Mouse (Mus musculus): ENCODE measurements around the gene Fam222b. TPM values are rescaled to one million over a fixed set of nuclear protein-coding genes. Genes with fewer than 3 reads are reported as not detected.

Fam222b gene
- polyA plus RNA-seq, 1 experiment: 12.5 TPM

- Histone ChIP-seq H3K27me3 (ENCODE audit: control insufficient read depth, insufficient read depth, low read length) (no peaks in the 10 kb centered on the region), H3K4me1 (ENCODE audit: control insufficient read depth, insufficient read depth, insufficient read length) (no peaks in the 10 kb centered on the region), H3K4me3 (ENCODE audit: extremely low read depth, insufficient read depth, insufficient read length) (peak overlapping the region; percentile 35), H3K36me3 (ENCODE audit: control insufficient read depth, insufficient read depth, low read length) (peaks cover 21% of the 10 kb centered on the region), H3K27ac (ENCODE audit: insufficient read depth, low read length) (peak overlapping the region; percentile 63)
- DNase-seq (ENCODE audit: low read depth in 1 of 2, low spot score in 2 of 2): no peak
- no peak for TF ChIP-seq CTCF (IDR thresholded peaks at IDR 0.05; ENCODE audit: extremely low read depth, insufficient read depth, insufficient read length, insufficient replicate concordance)
- TF ChIP-seq POLR2A (IDR thresholded peaks at IDR 0.05; ENCODE audit: low read depth, low read length): no peak
- 54% methylated on average over 6 of the region's 6 CpGs for WGBS
Measured at GRCm38 (mm10) chr11:78072425-78073130, 21.9 kb upstream of the Fam222b start.

DNA sequence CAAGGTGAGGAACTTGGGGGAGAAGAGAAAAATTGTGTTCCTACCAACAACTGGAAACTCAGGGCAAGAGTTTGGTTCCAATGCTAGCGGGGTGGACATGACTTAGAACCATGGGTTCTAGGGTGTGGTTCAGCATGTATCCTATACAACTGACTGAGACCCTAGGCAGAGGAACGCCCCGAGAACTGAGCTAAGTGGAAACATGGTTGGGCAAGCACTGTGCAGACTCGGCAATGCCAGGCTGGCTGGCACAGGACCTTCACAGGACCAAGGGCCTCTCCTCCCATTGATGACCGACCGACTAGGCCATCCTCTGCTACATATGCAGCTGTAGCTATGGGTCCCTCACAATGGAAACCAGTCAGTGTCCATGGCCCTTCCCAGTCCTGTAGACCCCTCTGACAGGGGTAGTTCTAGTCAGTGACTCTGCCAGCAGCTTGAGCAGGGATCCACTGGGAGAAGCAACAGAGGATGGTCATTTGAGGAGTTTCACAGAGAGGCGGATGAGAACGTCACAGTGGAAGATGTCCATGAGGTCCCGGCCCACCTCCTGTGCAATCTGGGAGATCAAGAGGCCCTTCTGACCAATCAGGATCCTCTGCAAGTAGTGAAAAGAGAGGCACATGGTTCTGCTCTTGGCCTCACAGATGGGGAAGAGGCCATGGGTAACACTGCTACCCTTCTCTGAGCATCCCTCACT, 20.7 kb upstream of the Fam222b start:
- no peak overlapping the region for H3K4me3 ChIP-seq (ENCODE audit: extremely low read depth, insufficient read depth, insufficient read length)
- WGBS: 92% methylated on average over 9 of the region's 9 CpGs
- peak overlapping the region; percentile 33; the same call in 1 of the 2 replicates for H3K27ac ChIP-seq (ENCODE audit: insufficient read depth, low read length)
- H3K27me3 ChIP-seq (ENCODE audit: control insufficient read depth, insufficient read depth, low read length): no peaks in the 10 kb centered on the region
- H3K4me1 ChIP-seq (ENCODE audit: control insufficient read depth, insufficient read depth, insufficient read length): no peaks in the 10 kb centered on the region
- H3K36me3 ChIP-seq (ENCODE audit: control insufficient read depth, insufficient read depth, low read length): peaks cover 23% of the 10 kb centered on the region
- no peak for DNase-seq (ENCODE audit: low read depth in 1 of 2, low spot score in 2 of 2)
- TF ChIP-seq POLR2A (IDR thresholded peaks at IDR 0.05; ENCODE audit: low read depth, low read length): no peak
- TF ChIP-seq CTCF (IDR thresholded peaks at IDR 0.05; ENCODE audit: extremely low read depth, insufficient read depth, insufficient read length, insufficient replicate concordance): no peak

GRCm38 (mm10) chr11:78074277-78074652, 20.2 kb upstream of the Fam222b start:
- H3K27me3 ChIP-seq (ENCODE audit: control insufficient read depth, insufficient read depth, low read length): no peaks in the 10 kb centered on the region
- peaks cover 23% of the 10 kb centered on the region for H3K36me3 ChIP-seq (ENCODE audit: control insufficient read depth, insufficient read depth, low read length)
- TF ChIP-seq CTCF (IDR thresholded peaks at IDR 0.05; ENCODE audit: extremely low read depth, insufficient read depth, insufficient read length, insufficient replicate concordance): no peak
- no peak for TF ChIP-seq POLR2A (IDR thresholded peaks at IDR 0.05; ENCODE audit: low read depth, low read length)
- no peak overlapping the region for H3K4me3 ChIP-seq (ENCODE audit: extremely low read depth, insufficient read depth, insufficient read length)
- no peaks in the 10 kb centered on the region for H3K4me1 ChIP-seq (ENCODE audit: control insufficient read depth, insufficient read depth, insufficient read length)
- DNase-seq (ENCODE audit: low read depth in 1 of 2, low spot score in 2 of 2): no peak
- WGBS: 85% methylated on average over 2 of the region's 2 CpGs
- 0 out of 2 replicates have a peak overlapping the region, but pooled peaks have one; percentile 33 for H3K27ac ChIP-seq (ENCODE audit: insufficient read depth, low read length)

- no peak overlapping the region; the same call in 1 of the 2 replicates for H3K27ac ChIP-seq (ENCODE audit: insufficient read depth, low read length)
- WGBS: 89% methylated on average over 4 of the region's 4 CpGs
- no peaks in the 10 kb centered on the region for H3K4me1 ChIP-seq (ENCODE audit: control insufficient read depth, insufficient read depth, insufficient read length)
- H3K4me3 ChIP-seq (ENCODE audit: extremely low read depth, insufficient read depth, insufficient read length): no peak overlapping the region; the same call in 1 of the 2 replicates
- no peaks in the 10 kb centered on the region for H3K27me3 ChIP-seq (ENCODE audit: control insufficient read depth, insufficient read depth, low read length)
- no peak for DNase-seq (ENCODE audit: low read depth in 1 of 2, low spot score in 2 of 2)
- TF ChIP-seq CTCF (IDR thresholded peaks at IDR 0.05; ENCODE audit: extremely low read depth, insufficient read depth, insufficient read length, insufficient replicate concordance) (no peak), POLR2A (IDR thresholded peaks at IDR 0.05; ENCODE audit: low read depth, low read length) (no peak)
- peaks cover 23% of the 10 kb centered on the region for H3K36me3 ChIP-seq (ENCODE audit: control insufficient read depth, insufficient read depth, low read length)
Measured at GRCm38 (mm10) chr11:78074666-78075065, 19.8 kb upstream of the Fam222b start.

DNA sequence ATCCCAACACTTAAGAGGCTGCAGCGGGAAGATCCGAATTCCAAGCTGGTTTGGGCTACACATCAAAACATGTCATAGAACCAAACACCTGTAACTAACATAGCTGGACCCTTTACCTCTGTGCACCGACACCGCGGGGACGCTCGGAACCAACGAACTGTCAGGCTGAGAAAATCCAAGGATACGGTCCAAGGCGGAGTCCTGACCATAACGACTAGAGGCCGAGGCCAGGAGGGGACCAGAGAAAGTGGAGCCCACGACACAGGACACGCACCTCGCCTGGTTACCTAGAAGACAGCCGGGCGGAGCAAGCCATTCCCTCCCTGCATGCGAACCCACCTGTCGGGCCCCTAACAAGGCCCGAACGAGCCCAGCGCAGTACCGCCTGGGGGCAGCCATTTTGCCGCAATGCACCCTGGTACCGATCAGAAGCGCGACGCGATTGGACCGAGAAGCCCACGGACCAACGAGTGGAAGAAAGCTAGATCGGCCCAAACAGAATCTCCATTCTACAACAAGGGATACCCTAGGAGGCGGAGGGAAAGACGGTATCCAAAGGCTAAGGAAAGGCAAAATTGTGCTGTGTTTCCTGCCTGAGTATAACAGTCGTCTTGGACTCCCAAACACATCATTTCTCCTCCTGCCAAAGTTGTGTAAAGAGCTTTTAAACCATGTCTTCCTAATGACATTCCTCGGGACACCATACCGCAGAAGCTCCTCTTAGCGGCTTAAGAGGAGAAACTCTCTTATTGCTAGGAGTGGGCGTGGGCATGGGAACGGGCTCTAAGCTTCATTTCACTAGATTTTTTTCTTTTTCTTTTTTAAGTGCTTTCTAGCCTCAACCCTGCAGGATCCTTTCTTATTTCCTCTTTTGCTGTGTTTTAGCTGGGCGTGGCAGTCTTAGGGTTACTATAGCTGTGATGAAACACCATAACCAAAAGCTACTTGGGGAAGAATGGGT, 14.2 kb upstream of the Fam222b start, which contains the start of gene Eral1:
Eral1 (minus strand) TSS at position 423 of the 961 bp plus-strand sequence.
- peaks cover 4% of the 10 kb centered on the region for H3K36me3 ChIP-seq (ENCODE audit: control insufficient read depth, insufficient read depth, low read length)
- DNase-seq (ENCODE audit: low read depth in 1 of 2, low spot score in 2 of 2): peak; percentile 51 to 71
- TF ChIP-seq CTCF (IDR thresholded peaks at IDR 0.05; ENCODE audit: extremely low read depth, insufficient read depth, insufficient read length, insufficient replicate concordance): no peak
- peak; percentile 66 for TF ChIP-seq POLR2A (IDR thresholded peaks at IDR 0.05; ENCODE audit: low read depth, low read length)
- 1% methylated on average over 42 of the region's 42 CpGs for WGBS
- H3K4me3 ChIP-seq (ENCODE audit: extremely low read depth, insufficient read depth, insufficient read length): peak within 1 kb of the TSS; percentile 89
- no peaks in the 10 kb centered on the region for H3K27me3 ChIP-seq (ENCODE audit: control insufficient read depth, insufficient read depth, low read length)
- peak within 1 kb of the TSS; percentile 23 for H3K27ac ChIP-seq (ENCODE audit: insufficient read depth, low read length)
- peaks cover 3% of the 10 kb centered on the region; the same call in 1 of the 2 replicates for H3K4me1 ChIP-seq (ENCODE audit: control insufficient read depth, insufficient read depth, insufficient read length)

DNA sequence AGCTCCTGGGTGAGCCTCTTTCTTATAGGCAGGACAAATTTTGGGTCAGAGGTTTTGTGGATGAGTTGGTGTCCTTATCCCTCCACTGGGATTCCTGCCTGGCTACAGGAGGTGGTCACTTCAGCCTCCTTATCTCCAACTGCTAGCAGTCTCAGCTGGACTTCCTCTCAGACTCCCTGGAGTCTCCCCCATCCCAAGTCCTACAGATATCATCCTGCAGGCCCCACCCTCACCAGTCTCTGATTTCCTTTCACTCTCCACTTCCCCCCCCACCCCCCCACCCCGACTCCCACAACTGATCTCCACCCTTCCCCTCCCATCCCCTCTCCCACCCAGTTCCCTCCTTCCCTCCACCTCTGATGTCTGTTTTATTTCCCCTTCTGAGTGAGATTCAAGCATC, 10.9 kb upstream of the Fam222b start:
- 20% methylated on average over 1 of the region's 1 CpGs for WGBS
- DNase-seq (ENCODE audit: low read depth in 1 of 2, low spot score in 2 of 2): no peak

More for the DNA sequence above, 10.9 kb upstream of the Fam222b start:
- H3K27ac ChIP-seq (ENCODE audit: insufficient read depth, low read length): no peak overlapping the region
- H3K27me3 ChIP-seq (ENCODE audit: control insufficient read depth, insufficient read depth, low read length): no peaks in the 10 kb centered on the region
- TF ChIP-seq CTCF (IDR thresholded peaks at IDR 0.05; ENCODE audit: extremely low read depth, insufficient read depth, insufficient read length, insufficient replicate concordance) (no peak), POLR2A (IDR thresholded peaks at IDR 0.05; ENCODE audit: low read depth, low read length) (no peak)
- no peaks in the 10 kb centered on the region for H3K36me3 ChIP-seq (ENCODE audit: control insufficient read depth, insufficient read depth, low read length)
- H3K4me3 ChIP-seq (ENCODE audit: extremely low read depth, insufficient read depth, insufficient read length): no peak overlapping the region
- peaks cover 3% of the 10 kb centered on the region; the same call in 1 of the 2 replicates for H3K4me1 ChIP-seq (ENCODE audit: control insufficient read depth, insufficient read depth, insufficient read length)

Data from spleen, adult 2 months (tissue).